Mouse (Mus musculus) heart, embryonic 11.5 days (tissue): ENCODE data around the gene Ell. TPM values are rescaled to one million over a fixed set of nuclear protein-coding genes. Genes with fewer than 3 reads are reported as not detected.

Experiments
- ATAC-seq: fragments of 200-750 bp; cut with Nextera tagmentation; replicated peaks from 2 replicates; pipeline ENCODE4 v1.8.0; 2017; ENCODE audit warnings: moderate library complexity; ENCODE audit not compliant: insufficient number of reproducible peaks, low FRiP score, low TSS enrichment
- H3K27ac ChIP-seq: fragments of 300-500 bp; sonication (generic); 2 replicates; pipeline ENCODE4 v1.5.1; 2014; ENCODE audit warnings: mild to moderate bottlenecking, low read depth, low read length
- H3K27me3 ChIP-seq: fragments of 300-500 bp; sonication (generic); 2 replicates; pipeline ENCODE4 v1.6.1; 2014; ENCODE audit warnings: mild to moderate bottlenecking, low read length, mixed read lengths; ENCODE audit not compliant: control insufficient read depth, insufficient read depth
- H3K36me3 ChIP-seq: fragments of 300-500 bp; sonication (generic); 2 replicates; pipeline ENCODE4 v1.6.1; 2014; ENCODE audit warnings: mild to moderate bottlenecking, low read length, moderate library complexity, mixed read lengths; ENCODE audit not compliant: control insufficient read depth, insufficient read depth
- H3K4me1 ChIP-seq: fragments of 300-500 bp; sonication (generic); 2 replicates; pipeline ENCODE4 v1.6.1; 2014; ENCODE audit warnings: low read length; ENCODE audit not compliant: control insufficient read depth, insufficient read depth
- H3K4me2 ChIP-seq: fragments of 300-500 bp; sonication (generic); 2 replicates; pipeline ENCODE4 v1.6.1; 2014; ENCODE audit warnings: mild to moderate bottlenecking, moderate library complexity
- H3K4me3 ChIP-seq: fragments of 300-500 bp; sonication (generic); 2 replicates; pipeline ENCODE4 v1.5.1; 2014; ENCODE audit warnings: low read depth, low read length
- H3K9ac ChIP-seq: fragments of 300-500 bp; sonication (generic); 2 replicates; pipeline ENCODE4 v1.6.1; 2014; ENCODE audit warnings: mild to moderate bottlenecking, low read depth, low read length, moderate library complexity
- H3K9me3 ChIP-seq: fragments of 300-500 bp; sonication (generic); replicated peaks from 2 replicates; pipeline ENCODE4 v1.6.1; 2016; ENCODE audit warnings: low read length; ENCODE audit not compliant: control insufficient read depth
- WGBS: fragments of 180-500 bp; shearing (Covaris S2); extraction: QIAGEN DNeasy Blood & Tissue Kit; methylation state at CpG from one replicate; pipeline ENCODE4 v1.1.7; 2014; ENCODE audit not compliant: insufficient replicate concordance; 5-methylcytosine and 5-hydroxymethylcytosine counted together
- polyA plus RNA-seq: library from polyadenylated mRNA; unstranded; fragments of >200 nt; fragmentation: Nextera tagmentation; extraction: Ambion mirVana; gene quantifications from 2 replicates; pipeline ENCODE4 v1.2.1, GENCODE M21; 2014

Gene Ell
- polyA plus RNA-seq, 1 experiment from 2014 or later, result 14.1 TPM

- no peak for ATAC-seq
- WGBS, result 22% methylated on average over 10 of the region's 10 CpGs
- H3K27ac ChIP-seq, result no peak overlapping the region
- peak overlapping the region; percentile 52 for H3K4me3 ChIP-seq
- peaks cover 46% of the 10 kb centered on the region for H3K4me1 ChIP-seq
- H3K36me3 ChIP-seq, result peaks cover 9% of the 10 kb centered on the region; the same call in 1 of the 2 replicates
- no peaks in the 10 kb centered on the region for H3K27me3 ChIP-seq
- peak overlapping the region; percentile 76 for H3K4me2 ChIP-seq
- 0 out of 2 replicates have a peak, but pooled peaks cover 2% of the 10 kb centered on the region for H3K9me3 ChIP-seq
- H3K9ac ChIP-seq, result peak overlapping the region; percentile 75; the same call in 1 of the 2 replicates
Measured at GRCm38 (mm10) chr8:70598722-70599121, 59.5 kb downstream of the Ell start.

- Histone ChIP-seq H3K9me3 (0 out of 2 replicates have a peak, but pooled peaks cover 2% of the 10 kb centered on the region), H3K4me2 (no peak overlapping the region), H3K36me3 (peaks cover 9% of the 10 kb centered on the region; the same call in 1 of the 2 replicates), H3K4me3 (no peak overlapping the region), H3K4me1 (peaks cover 46% of the 10 kb centered on the region), H3K27me3 (no peaks in the 10 kb centered on the region), H3K27ac (no peak overlapping the region), H3K9ac (no peak overlapping the region)
- 85% methylated on average over 12 of the region's 12 CpGs for WGBS
- ATAC-seq, result no peak
Measured at GRCm38 (mm10) chr8:70599507-70600290, 60.4 kb downstream of the Ell start.

GRCm38 (mm10) chr8:70600473-70601270 lies 61.4 kb downstream of the Ell start:
- Histone ChIP-seq H3K4me2 (peak overlapping the region; percentile 55), H3K9me3 (0 out of 2 replicates have a peak, but pooled peaks cover 2% of the 10 kb centered on the region), H3K4me1 (peaks cover 38% of the 10 kb centered on the region), H3K27ac (peak overlapping the region; percentile 78), H3K36me3 (peaks cover 9% of the 10 kb centered on the region; the same call in 1 of the 2 replicates), H3K9ac (0 out of 2 replicates have a peak overlapping the region, but pooled peaks have one; percentile 24), H3K27me3 (no peaks in the 10 kb centered on the region), H3K4me3 (peak overlapping the region; percentile 26)
- ATAC-seq, result no peak
- WGBS, result 14% methylated on average over 10 of the region's 10 CpGs

GRCm38 (mm10) chr8:70601271-70601649 lies 62.0 kb downstream of the Ell start:
- peaks cover 35% of the 10 kb centered on the region for H3K4me1 ChIP-seq

DNA sequence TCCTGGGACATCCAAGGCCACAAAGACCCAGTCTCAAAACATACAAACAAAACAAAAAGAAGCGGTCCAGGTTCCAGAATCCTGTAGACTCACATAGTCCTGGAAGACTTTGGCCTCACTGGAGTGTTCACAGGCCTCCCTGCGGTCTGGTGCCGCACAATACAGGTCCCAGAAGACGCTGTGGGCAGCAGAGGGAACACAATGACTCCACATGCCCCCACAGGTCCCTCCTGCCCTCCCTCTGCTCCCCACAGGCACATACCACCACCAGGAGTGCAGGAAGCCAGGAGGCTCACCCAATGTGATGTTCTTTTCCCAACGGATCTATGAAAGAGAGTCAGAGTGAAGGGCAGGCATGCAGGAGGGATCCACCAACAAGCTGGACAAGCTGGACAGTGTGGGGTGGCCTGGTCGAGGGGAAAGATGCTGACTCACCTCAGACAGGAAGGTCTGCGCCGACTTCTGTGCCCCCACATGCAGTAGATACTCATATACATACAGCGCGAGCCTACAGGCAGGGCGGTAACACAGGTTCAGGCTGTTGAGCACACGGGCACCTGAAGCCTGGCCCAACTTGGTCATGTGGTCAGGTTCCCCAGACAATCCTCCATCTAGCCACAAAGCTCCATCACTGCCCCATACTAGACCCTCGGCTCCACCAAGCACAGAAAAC lies 63.0 kb downstream of the Ell start:
- no peak for ATAC-seq

More at GRCm38 (mm10) chr8:70601271-70601649, 62.0 kb downstream of the Ell start:
- H3K36me3 ChIP-seq, result peaks cover 4% of the 10 kb centered on the region; the same call in 1 of the 2 replicates
- H3K9ac ChIP-seq, result 0 out of 2 replicates have a peak overlapping the region, but pooled peaks have one; percentile 24
- 2% methylated on average over 26 of the region's 26 CpGs for WGBS
- H3K4me2 ChIP-seq, result peak overlapping the region; percentile 55
- H3K27me3 ChIP-seq, result no peaks in the 10 kb centered on the region
- ATAC-seq, result peak; percentile 44
- 0 out of 2 replicates have a peak, but pooled peaks cover 2% of the 10 kb centered on the region for H3K9me3 ChIP-seq
- peak overlapping the region; percentile 78 for H3K27ac ChIP-seq
- peak overlapping the region; percentile 26 for H3K4me3 ChIP-seq

GRCm38 (mm10) chr8:70604558-70604957 lies 65.3 kb downstream of the Ell start:
- Histone ChIP-seq H3K9me3 (0 out of 2 replicates have a peak, but pooled peaks cover 2% of the 10 kb centered on the region), H3K4me2 (no peak overlapping the region), H3K36me3 (no peaks in the 10 kb centered on the region; the same call in 1 of the 2 replicates), H3K4me3 (no peak overlapping the region), H3K9ac (no peak overlapping the region), H3K27me3 (no peaks in the 10 kb centered on the region), H3K27ac (no peak overlapping the region), H3K4me1 (peaks cover 34% of the 10 kb centered on the region)
- WGBS, result 81% methylated on average over 7 of the region's 7 CpGs
- no peak for ATAC-seq

More for the DNA sequence above, 63.0 kb downstream of the Ell start:
- Histone ChIP-seq H3K27me3 (no peaks in the 10 kb centered on the region), H3K9ac (no peak overlapping the region), H3K4me1 (peaks cover 34% of the 10 kb centered on the region), H3K9me3 (0 out of 2 replicates have a peak, but pooled peaks cover 2% of the 10 kb centered on the region), H3K4me3 (no peak overlapping the region), H3K4me2 (no peak overlapping the region), H3K36me3 (no peaks in the 10 kb centered on the region; the same call in 1 of the 2 replicates), H3K27ac (no peak overlapping the region)
- 92% methylated on average over 13 of the region's 13 CpGs for WGBS

DNA sequence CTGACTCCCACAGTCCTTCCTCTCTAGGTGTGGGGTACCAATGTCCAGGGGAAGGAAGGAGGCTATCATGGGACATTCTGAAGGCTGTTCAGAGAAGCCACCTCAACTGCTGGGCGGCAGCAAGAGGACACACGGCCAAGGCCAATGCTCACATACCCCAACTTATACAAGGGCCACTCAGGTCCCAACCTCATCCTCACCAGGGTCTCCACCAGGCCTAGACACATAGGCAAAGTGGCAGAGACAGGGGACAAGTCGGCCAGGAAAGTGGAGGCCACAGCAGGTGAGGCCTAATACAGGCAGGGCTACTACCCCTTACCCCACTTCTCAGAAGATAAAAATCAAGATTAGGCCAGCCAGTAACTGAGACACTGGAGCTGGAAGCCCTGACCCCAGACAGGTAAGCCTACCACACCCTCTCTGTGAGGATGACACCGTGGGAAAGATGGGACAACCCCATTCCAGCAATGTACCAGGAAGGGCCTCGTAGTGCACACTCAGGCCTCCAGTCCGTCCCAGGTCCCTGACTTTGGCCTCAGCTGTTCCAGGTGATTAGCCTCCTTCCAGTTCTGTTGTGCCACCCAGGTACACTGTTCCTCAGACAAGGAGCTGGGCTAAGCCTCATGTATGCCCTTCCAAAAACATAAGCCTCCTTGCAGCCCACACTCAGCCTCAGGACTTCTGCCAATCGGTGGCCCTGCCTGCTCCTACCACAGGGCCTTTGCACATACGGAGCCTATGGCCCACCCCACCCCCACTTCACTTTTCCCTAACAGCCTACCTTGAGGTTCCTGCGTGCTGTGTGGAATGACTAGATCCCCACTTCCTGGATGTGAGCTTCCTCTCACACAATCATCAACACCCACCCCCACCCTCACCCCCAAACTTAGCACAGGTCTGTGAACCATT lies 66.9 kb downstream of the Ell start:
- no peak overlapping the region for H3K4me3 ChIP-seq
- 79% methylated on average over 9 of the region's 9 CpGs for WGBS
- no peak for ATAC-seq
- H3K27me3 ChIP-seq, result no peaks in the 10 kb centered on the region
- no peaks in the 10 kb centered on the region; the same call in 1 of the 2 replicates for H3K36me3 ChIP-seq
- H3K4me1 ChIP-seq, result peaks cover 28% of the 10 kb centered on the region
- H3K4me2 ChIP-seq, result no peak overlapping the region
- H3K9ac ChIP-seq, result no peak overlapping the region
- no peak overlapping the region for H3K27ac ChIP-seq
- 0 out of 2 replicates have a peak, but pooled peaks cover 2% of the 10 kb centered on the region for H3K9me3 ChIP-seq
